Mouse (Mus musculus): ENCODE data around the gene Ppp4r3a. TPM values are rescaled to one million over a fixed set of nuclear protein-coding genes. Genes with fewer than 3 reads are reported as not detected.
"Not testable (repeated sequence)": the region's sequence is repeated elsewhere in the genome, so short reads cannot be mapped to it uniquely, and the experiment has no call there.

Gene Ppp4r3a
- total RNA-seq, 2 experiments from 2014 or later = 47.5 to 48.2 TPM

- no peak for DNase-seq
Observed at GRCm38 (mm10) chr12:101028247-101028953, 55.1 kb downstream of the Ppp4r3a start.

- no peak for DNase-seq
Observed at GRCm38 (mm10) chr12:101027451-101028246, 55.9 kb downstream of the Ppp4r3a start.

GRCm38 (mm10) chr12:101026946-101027345 is 56.6 kb downstream of the Ppp4r3a start:
- DNase-seq = no peak

GRCm38 (mm10) chr12:101026518-101026917 is 57.0 kb downstream of the Ppp4r3a start:
- no peak for DNase-seq

- peak; percentile 3 for DNase-seq
Observed at GRCm38 (mm10) chr12:101026025-101026424, 57.5 kb downstream of the Ppp4r3a start.

GRCm38 (mm10) chr12:101025379-101025778 is 58.1 kb downstream of the Ppp4r3a start:
- DNase-seq = no peak

- no peak for DNase-seq
Observed at GRCm38 (mm10) chr12:101024824-101025223, 58.7 kb downstream of the Ppp4r3a start.

- no peak for DNase-seq
Observed at GRCm38 (mm10) chr12:101023143-101023542, 60.4 kb downstream of the Ppp4r3a start.

GRCm38 (mm10) chr12:101022353-101022752 is 61.1 kb downstream of the Ppp4r3a start:
- DNase-seq = no peak

GRCm38 (mm10) chr12:101021484-101022226 is 61.8 kb downstream of the Ppp4r3a start:
- DNase-seq = no peak

GRCm38 (mm10) chr12:101020210-101021015 is 63.1 kb downstream of the Ppp4r3a start:
- no peak for DNase-seq

- DNase-seq = no peak
Observed at GRCm38 (mm10) chr12:101019443-101019842, 64.1 kb downstream of the Ppp4r3a start.

GRCm38 (mm10) chr12:101019031-101019430 is 64.5 kb downstream of the Ppp4r3a start:
- DNase-seq = no peak

- peak; percentile 47 for DNase-seq
Observed at GRCm38 (mm10) chr12:101017971-101018371, 65.5 kb downstream of the Ppp4r3a start.

- DNase-seq = no peak
Observed at GRCm38 (mm10) chr12:101016412-101016928, 67.0 kb downstream of the Ppp4r3a start.

GRCm38 (mm10) chr12:101015926-101016325 is 67.6 kb downstream of the Ppp4r3a start:
- DNase-seq = peak; percentile 32

- no peak for DNase-seq
Observed at GRCm38 (mm10) chr12:101015165-101015560, 68.3 kb downstream of the Ppp4r3a start.

GRCm38 (mm10) chr12:101014549-101015164 is 68.8 kb downstream of the Ppp4r3a start:
- no peak for DNase-seq

- DNase-seq = not testable (repeated sequence)
Observed at GRCm38 (mm10) chr12:101013668-101014067, 69.8 kb downstream of the Ppp4r3a start.

GRCm38 (mm10) chr12:101013078-101013665 is 70.3 kb downstream of the Ppp4r3a start:
- no peak for DNase-seq
